Mouse (Mus musculus) thymus, postnatal 36 days (tissue): ENCODE data around the gene Tmed1.
"Not testable (repeated sequence)": the region's sequence is repeated elsewhere in the genome, so short reads cannot be mapped to it uniquely, and the experiment has no call there.

ENCODE experiments used
- DNase-seq, 2 experiments: peaks; one replicate each; pipeline ENCODE4 v3.0.0; 2022; ENCODE audit warnings: mixed read lengths in 2 of 2

The Tmed1 gene

DNA sequence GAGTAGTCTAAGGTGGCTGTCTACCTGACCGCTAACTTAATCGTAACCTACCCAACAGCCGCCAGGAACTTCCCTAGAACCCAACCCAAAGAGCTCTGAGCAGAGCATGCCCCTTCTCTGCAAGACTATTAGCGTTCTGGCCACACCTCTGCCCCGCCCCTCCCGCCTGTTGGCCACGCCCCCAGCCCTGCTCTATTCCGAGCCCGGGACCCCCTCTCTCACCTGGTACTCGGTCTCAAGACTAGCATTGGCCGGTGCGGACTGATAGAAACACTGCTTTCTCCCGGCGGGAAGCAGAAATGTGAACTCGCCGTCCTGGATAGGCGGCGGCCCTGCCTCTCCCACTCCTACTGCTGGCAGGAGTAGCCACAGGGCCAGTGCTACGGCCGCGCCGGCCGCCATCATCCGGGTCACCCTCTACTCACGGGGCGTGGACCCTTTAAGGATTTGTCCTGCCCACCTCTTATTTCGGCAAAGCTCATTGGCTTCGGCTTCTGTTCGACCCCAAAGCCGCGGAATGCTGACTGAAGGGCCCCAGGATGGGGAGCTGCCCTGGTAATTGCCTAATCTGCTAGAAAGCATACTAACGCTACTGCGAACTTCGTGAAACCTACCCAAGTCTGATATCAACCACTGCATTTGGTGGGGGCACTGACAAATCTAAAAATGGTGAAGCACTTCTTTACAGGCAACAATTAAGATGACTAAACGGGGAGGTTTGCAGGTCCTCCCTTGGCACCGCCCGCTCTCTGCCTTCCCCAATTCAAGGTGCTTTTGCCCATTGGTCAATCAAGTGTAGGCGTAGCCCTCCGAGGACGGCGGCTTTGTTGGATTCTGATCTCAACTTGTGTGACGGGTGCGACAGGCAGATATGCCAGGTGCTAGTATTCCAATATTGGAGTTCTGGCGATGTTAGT, at the start of gene Tmed1:
Tmed1 (minus strand) TSS at position 481 of the 917 bp plus-strand sequence.
- peak; percentile 82 to 83 for DNase-seq

DNA sequence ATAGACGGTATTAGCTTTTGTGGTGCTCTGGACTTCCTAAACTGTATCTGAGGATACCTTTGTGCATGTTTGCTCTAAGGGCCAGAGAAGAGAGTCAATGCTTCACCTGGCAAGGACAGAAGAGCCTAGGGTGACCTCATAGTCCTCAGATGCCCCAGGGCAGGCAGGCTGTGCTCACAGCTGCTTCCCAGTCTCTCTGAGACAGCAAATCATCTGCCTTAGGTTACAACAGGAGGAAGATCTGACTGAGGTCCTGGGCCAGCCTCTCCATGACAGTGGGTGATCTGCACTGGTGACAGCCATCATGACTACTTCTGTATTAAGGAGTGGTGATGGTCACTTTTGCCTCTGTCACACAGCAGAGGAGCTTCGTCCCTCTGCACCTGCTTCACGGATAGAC, 49.1 kb upstream of the Tmed1 start:
- no peak for DNase-seq

DNA sequence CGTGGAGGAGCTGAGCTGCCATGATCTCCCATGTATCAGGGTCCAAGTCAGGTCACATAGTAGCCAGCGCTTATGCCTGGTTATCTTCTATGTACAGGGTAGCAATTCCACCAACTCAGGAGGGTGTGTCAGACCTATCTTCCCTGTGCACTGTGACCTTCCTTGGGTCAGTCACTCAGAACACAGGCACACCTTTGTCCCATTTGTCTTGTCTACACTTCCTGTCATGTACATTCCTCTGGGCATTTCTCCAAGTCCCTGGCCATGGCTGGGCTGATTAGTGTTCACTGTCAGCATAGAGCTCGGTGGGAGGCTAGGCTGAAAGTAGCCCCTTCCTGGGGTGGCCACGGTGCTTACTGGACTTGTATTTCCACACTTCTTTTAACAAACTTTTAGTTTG, 48.3 kb upstream of the Tmed1 start:
- DNase-seq: no peak

DNA sequence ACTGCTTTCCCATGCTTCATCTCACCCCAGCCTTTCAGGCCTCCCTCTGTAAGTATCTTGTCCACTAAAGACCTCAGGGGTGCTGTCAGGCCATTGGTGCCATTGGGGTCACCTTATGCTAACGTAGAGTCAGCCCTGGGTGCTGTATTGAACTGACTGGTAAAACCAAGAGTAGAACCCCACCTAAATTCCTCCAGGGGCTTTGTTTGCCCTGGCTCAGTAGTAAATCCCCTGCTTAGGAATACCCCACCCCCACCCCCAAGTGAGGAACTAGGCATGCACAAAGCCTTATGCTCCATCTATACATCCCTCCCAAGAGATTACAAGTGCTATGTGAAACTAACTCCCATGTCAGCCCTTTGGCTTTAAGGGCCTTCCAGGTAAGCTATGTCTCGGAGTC, 47.5 kb upstream of the Tmed1 start:
- DNase-seq: no peak

- DNase-seq: no peak
These were observed 46.9 kb upstream of the Tmed1 start for GRCm38 (mm10) chr9:21556996-21557395.

GRCm38 (mm10) chr9:21555198-21555742, 45.2 kb upstream of the Tmed1 start:
- no peak for DNase-seq

DNA sequence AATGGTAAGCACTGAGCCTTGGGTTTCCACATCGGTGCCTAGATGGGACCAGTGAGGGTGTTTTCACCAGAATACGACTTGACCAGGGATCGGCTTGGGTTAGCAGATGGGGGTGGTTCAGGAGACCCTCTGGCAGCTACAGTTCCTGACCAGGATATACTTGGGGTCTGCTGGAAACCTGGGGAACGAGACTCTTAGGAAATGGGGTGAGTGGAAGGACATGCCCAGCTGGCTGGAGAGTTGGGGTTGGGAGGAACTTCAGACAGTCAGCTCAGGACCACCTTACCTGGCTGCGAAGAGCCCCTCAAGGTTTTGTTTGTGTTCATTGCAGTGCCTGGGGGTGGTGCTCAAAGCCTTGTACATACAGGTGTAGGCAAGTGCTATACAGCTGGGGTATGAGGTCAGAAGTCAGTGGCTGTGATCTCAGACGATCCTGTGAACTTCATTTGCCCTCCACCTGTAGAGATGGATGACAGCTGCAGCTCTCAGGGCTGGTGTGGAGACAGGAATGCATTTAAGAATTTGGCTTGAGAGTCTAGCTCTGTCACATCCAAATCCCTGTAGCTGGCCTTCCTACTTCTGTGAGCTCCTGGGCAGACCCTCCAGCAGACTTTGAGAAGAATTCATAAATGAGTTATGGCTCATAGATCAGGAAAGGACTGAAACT, 43.7 kb upstream of the Tmed1 start:
- DNase-seq: no peak

- no peak for DNase-seq
These were observed 41.0 kb upstream of the Tmed1 start for GRCm38 (mm10) chr9:21551049-21551448.

DNA sequence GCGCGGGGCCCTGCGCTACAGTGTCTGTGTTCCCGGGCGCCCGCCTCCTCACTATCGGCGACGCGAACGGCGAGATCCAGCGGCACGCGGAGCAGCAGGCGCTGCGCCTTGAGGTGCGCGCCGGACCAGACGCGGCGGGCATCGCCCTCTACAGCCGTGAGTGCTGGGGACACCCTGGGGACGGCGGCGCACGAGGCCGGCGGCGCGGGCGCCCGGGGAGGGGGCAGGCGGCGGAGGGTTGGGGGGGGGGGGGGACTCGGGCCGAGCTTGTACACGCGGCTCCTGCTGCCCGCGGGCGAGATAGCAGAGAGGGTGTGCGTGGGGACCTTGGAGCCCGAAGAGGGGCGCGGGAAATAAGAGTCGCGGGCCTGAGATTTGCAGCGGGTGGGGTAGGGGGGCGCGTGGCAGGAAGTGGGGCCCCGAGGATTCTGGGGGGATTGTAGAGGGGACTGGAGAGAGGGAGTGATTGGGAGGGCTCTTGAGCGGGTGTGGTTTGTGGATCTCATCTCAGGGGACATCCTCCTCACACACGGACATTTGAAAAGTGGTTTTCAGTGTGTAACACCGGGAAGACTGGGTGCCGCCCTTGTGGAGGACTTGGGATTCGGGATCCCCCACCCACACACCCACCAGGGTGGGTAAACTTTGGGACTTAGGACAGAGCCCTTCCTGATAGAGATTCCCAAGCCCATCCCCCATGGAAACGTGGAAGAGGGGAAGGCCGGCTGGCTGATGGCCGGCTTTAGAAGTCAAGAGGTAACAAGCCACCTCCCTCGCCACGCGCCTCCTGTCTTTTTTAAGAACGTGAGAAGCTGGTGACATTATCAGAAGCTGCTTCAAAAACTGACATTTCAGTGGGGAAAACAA, 37.3 kb upstream of the Tmed1 start:
- peak; percentile 68 to 73 for DNase-seq

DNA sequence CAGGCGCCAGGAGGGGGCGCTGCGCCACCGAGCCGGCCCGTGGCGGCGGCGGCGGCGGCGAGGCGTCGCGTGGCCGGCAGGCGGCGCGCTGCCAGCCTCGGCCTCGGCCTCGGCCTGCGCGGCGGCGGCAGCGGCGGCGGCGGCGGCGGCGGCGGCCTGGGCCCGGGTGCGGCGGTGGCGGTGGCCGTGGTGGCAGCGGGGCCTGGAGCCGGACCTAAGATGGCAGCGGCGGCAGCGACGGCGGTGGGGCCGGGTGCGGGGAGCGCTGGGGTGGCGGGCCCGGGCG, 36.7 kb upstream of the Tmed1 start, which contains the start of gene Carm1:
Carm1 (plus strand) TSS at position 106 of the 286 bp plus-strand sequence.
- peak in 1 of 2 experiments; percentile 79 for DNase-seq

- DNase-seq: peak; percentile 99 to 100
These were observed 36.1 kb upstream of the Tmed1 start for GRCm38 (mm10) chr9:21545916-21546788.

DNA sequence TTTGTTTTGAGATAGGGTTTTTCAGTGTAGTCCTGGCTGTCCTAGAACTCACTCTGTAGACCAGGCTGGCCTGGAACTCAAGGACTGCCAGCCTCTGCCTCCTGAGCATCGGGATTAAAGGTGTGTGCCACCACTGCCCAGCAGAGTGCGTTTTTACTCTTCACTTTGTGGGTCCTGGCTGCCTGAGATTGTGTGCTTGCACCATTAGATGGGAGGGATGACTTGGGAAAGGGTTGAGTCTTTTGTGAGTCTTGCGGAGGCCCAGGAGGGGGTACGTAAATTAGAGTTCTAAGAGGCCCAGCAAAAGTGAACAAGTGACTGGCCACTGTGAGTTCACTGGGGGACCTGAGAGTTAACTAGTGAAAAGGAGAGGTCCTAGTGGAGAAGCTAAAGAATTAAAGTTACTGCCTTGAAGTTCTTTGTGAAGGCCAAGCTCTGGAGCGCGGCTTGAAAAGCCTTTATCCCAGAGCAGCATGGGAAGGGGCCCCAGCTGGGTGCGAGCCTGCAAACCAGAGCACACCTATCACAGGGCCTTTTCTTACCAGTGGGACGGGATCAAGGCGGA, 35.4 kb upstream of the Tmed1 start:
- DNase-seq: no peak

GRCm38 (mm10) chr9:21542001-21542400, 31.9 kb upstream of the Tmed1 start:
- DNase-seq: not testable (repeated sequence)

DNA sequence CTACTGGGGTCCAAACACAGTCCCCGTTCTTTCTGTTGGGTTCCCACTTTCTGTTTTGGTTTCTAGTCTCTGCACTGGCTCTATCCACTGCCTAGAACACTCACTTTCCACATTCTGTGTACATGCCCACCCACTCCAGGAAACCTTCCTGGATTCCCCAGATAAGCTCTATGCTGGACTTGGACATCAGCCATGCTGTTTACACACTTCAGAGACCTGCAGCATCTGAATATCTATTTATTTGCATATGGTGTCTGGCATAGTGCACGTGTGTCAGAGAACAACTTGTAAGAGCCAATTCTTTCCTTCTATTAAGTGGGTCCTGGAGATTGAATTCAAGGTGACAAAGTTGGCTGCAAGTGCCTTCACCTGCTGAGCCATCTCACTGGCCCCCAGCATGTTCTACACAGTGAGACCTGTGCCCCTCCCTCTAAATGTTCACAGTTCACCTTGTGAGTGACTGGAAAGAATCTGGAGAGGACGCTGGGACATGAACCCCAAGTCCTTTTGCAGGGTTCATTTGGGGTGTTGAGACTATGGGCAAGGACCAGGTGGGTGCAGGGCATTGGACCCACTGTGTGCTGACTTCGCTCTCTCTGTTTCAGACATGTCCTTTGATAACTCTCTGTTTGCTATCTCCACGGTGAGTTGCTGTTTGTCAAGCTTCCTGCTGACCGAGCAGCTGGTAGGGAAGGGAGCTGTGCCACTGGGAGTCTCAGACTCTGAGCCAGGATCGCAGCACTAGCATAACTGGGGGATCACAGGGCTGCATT, 30.1 kb upstream of the Tmed1 start:
- no peak for DNase-seq

DNA sequence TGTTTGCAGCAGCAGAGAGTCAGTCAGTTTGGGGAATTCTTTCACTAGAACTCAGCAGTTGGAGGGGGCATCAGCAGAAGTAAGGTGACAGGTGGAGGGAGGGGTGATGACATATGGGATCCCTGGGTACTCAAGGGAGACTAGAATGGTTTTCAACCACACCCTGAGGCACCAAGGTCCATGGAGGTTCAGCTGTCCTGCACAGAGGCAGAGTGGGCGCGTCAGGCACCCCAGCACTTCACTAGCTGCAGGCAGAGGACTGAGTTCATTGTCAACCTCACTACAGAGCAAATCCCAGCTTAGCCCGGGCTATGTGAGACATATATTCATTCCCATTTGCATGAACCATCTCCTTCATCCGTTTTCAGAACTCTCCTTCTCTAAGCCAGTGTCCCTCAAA, 27.0 kb upstream of the Tmed1 start:
- DNase-seq: no peak

DNA sequence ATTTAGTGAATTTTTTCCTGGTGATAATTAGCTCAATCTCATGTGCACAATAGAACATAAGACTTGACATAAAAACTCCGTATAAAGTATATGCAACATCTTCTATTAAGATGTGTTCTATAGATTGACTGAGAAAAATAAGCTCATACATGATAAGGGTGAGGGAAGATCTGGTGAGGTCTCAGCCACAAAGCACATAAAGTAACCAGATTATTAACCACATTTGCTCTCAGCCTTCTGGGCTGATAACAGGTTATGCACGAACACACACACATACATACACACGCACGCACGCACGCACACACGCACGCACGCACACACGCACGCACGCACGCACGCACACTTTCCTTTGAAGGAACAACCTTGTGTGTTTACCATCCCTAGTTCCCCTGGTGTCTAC, 26.4 kb upstream of the Tmed1 start:
- no peak for DNase-seq

GRCm38 (mm10) chr9:21527917-21528324, 17.9 kb upstream of the Tmed1 start:
- DNase-seq: no peak

- DNase-seq: no peak
These were observed 17.2 kb upstream of the Tmed1 start for GRCm38 (mm10) chr9:21527100-21527801.

DNA sequence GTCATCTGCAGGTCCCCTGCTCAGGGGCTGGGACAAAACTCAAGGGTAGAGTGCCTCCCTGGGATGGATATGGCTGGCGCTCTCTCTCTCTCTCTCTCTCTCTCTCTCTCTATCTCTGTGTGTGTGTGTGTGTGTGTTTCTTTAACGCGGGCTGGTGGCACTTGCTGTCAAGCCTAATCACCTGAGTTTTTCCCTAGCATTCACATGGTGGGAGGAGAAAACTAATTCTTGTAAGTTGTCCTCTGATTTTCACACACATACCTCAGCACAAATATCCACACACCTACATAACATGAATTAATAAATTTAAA, 16.5 kb upstream of the Tmed1 start:
- DNase-seq: no peak

GRCm38 (mm10) chr9:21525937-21526633, 16.0 kb upstream of the Tmed1 start, which contains the start of gene AB124611:
Gene AB124611, plus strand, starts transcription at chr9:21526176.
- peak; percentile 56 to 61 for DNase-seq
